Mouse (Mus musculus) liver, embryonic 14.5 days (tissue): ENCODE measurements at regions not wholly inside any gene's neighbourhood (a gene's known extent, or its start where the extent isn't known, plus 50 kb on each side); places are given as distances from the start of the nearest gene placed in this dataset.

Experiments used
- CTCF ChIP-seq: IDR thresholded peaks from 2 replicates; pipeline ENCODE4 v1.5.1; 2016; ENCODE audit warnings: antibody characterized with exemption, low read depth, control low read depth
- EP300 ChIP-seq: IDR thresholded peaks from 2 replicates; pipeline ENCODE4 v1.6.1; 2016; ENCODE audit warnings: antibody characterized with exemption, low read depth

DNA sequence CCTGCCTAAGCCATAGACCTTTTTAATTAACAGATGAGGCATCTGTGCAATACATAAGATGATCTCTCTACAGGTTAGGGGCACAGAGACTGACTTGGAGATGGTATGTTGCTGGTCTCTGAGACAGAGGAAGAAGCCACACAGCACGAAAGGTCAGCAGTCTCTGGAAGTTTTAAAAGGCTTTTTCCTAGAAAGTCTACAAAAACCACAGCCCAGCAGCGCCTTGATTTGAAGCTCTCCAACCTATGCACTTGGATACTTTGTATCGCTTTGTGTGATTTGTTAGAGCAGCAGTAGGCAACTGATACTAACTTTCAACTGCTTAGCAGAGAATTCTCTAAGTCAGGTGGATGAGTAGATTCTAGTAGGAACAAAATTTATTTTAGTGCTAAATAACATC is 132.3 kb upstream of the Tab2 start:
- no peak for TF ChIP-seq EP300
- no peak for TF ChIP-seq CTCF
